In the genomic region with DNA sequence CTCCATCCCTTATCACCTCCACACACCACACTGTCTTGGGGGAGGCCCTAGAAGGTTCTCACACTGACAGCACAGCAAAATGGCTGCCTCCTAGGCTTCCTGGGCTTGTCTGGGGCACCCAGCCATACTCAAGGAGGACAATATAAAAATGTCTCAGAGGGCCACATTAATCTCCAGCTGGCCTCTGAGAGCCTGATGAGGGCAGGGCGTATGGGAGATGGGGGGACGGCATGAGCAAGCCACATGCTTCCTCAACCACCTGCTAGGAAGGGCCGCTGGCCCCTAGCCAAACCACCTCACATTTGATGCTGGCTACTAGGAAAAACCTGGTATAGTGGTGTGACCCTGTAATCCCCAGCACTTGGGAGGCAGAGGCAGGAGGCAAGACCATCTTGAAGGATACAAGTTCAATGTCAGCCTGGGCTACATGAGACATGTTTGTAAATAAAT, we compare ENCODE assay signal across 10 mouse cellular contexts. TPM values are rescaled to one million over a fixed set of nuclear protein-coding genes. Genes with fewer than 3 reads are reported as not detected.
DNase-seq lines count a peak whose midpoint lies in the region; ATAC-seq and TF ChIP-seq lines count a peak whose summit lies in the region.
"Had no signal": no experiment of that assay in that cellular context is flagged by ENCODE, and none has a peak within 500 bp of the region (broad histone marks: within the 10 kb centered on the region; RNA-seq: fewer than 3 reads in every experiment).

No protein-coding gene starts in this region.

- H3K4me2 ChIP-seq in kidney, postnatal 0 days (ENCODE audit: low read length), result no peak overlapping the region
- peak overlapping the region; percentile 68 for H3K4me2 ChIP-seq in liver, embryonic 16.5 days (ENCODE audit: low read depth, low read length)
- no peak overlapping the region for H3K4me2 ChIP-seq in hindbrain, embryonic 16.5 days (ENCODE audit: low read length)

- H3K9ac ChIP-seq in kidney, postnatal 0 days (ENCODE audit: low read depth, low read length), result no peak overlapping the region
- peak overlapping the region; percentile 72 for H3K9ac ChIP-seq in liver, embryonic 16.5 days (ENCODE audit: low read depth, low read length)
- no peak overlapping the region for H3K9ac ChIP-seq in hindbrain, embryonic 16.5 days (ENCODE audit: low read depth, low read length)

- no peak for DNase-seq in kidney, postnatal 0 days (ENCODE audit: low spot score)
- no peak for DNase-seq in kidney, adult 9 months
- peak; percentile 55 to 59 for DNase-seq in cerebellum, postnatal 36 days
- no peak for DNase-seq in thymus, postnatal 4 days
- DNase-seq: adrenal gland, postnatal 14 days; right cerebral cortex, postnatal 25 days had no signal

- H3K27ac ChIP-seq in kidney, postnatal 0 days, result peak overlapping the region; percentile 72; the same call in 1 of the 2 replicates
- peak overlapping the region; percentile 75 for H3K27ac ChIP-seq in bone marrow, adult 2 months (ENCODE audit: control insufficient read depth, insufficient read depth, low read depth, low read length, poor library complexity)
- peak overlapping the region; percentile 75 for H3K27ac ChIP-seq in liver, embryonic 16.5 days (ENCODE audit: low read length)
- H3K27ac ChIP-seq in hindbrain, embryonic 16.5 days (ENCODE audit: low read depth, low read length), result no peak overlapping the region

- H3K36me3 ChIP-seq in kidney, postnatal 0 days (ENCODE audit: insufficient read depth, low read length), result no peaks in the 10 kb centered on the region
- peaks cover 8% of the 10 kb centered on the region for H3K36me3 ChIP-seq in liver, embryonic 16.5 days (ENCODE audit: control insufficient read depth, insufficient read depth)
- no peaks in the 10 kb centered on the region for H3K36me3 ChIP-seq in hindbrain, embryonic 16.5 days (ENCODE audit: control insufficient read depth, insufficient read depth, low read length)

- 52% methylated on average over 3 of the region's 3 CpGs for WGBS in kidney, postnatal 0 days
- WGBS in bone marrow, adult 2 months, result 3% methylated on average over 3 of the region's 3 CpGs
- 30% methylated on average over 3 of the region's 3 CpGs for WGBS in liver, embryonic 16.5 days (ENCODE audit: insufficient replicate concordance)
- WGBS in hindbrain, embryonic 16.5 days, result 50% methylated on average over 3 of the region's 3 CpGs

- TF ChIP-seq CTCF in kidney, postnatal 0 days (IDR thresholded peaks at IDR 0.05; ENCODE audit: low read depth), result no peak
- no peak for TF ChIP-seq CTCF in bone marrow, adult 2 months (IDR thresholded peaks at IDR 0.05; ENCODE audit: control insufficient read depth, insufficient read depth, low read length)

- no peak for ATAC-seq in kidney, postnatal 0 days (replicated peaks; ENCODE audit: low FRiP score, low read depth)
- peak; percentile 22; the same call in 1 of the 2 replicates for ATAC-seq in liver, embryonic 16.5 days (ENCODE audit: low read depth)
- ATAC-seq in hindbrain, embryonic 16.5 days, result no peak

- no peaks in the 10 kb centered on the region for H3K27me3 ChIP-seq in kidney, postnatal 0 days (ENCODE audit: insufficient read depth, low read length)
- no peaks in the 10 kb centered on the region for H3K27me3 ChIP-seq in liver, embryonic 16.5 days (ENCODE audit: control insufficient read depth, insufficient read depth, low read depth, low read length)
- no peaks in the 10 kb centered on the region for H3K27me3 ChIP-seq in hindbrain, embryonic 16.5 days (replicated peaks; ENCODE audit: control insufficient read depth, insufficient read depth, low read length)

- peaks cover 43% of the 10 kb centered on the region for H3K4me1 ChIP-seq in kidney, postnatal 0 days (replicated peaks; ENCODE audit: insufficient read depth, low read length)
- H3K4me1 ChIP-seq in bone marrow, adult 2 months (ENCODE audit: control insufficient read depth, insufficient read depth, low read length), result peaks cover 13% of the 10 kb centered on the region
- H3K4me1 ChIP-seq in liver, embryonic 16.5 days (ENCODE audit: control insufficient read depth, low read depth, low read length), result peaks cover 78% of the 10 kb centered on the region
- peaks cover 40% of the 10 kb centered on the region for H3K4me1 ChIP-seq in hindbrain, embryonic 16.5 days (ENCODE audit: control insufficient read depth, insufficient read depth, low read depth, low read length)

- no peak for TF ChIP-seq POLR2A in bone marrow, adult 2 months (IDR thresholded peaks at IDR 0.05; ENCODE audit: borderline replicate concordance, control insufficient read depth, low read depth, low read length)

- H3K9me3 ChIP-seq in kidney, postnatal 0 days (replicated peaks; ENCODE audit: low read length), result no peaks in the 10 kb centered on the region
- no peaks in the 10 kb centered on the region for H3K9me3 ChIP-seq in liver, embryonic 16.5 days (replicated peaks; ENCODE audit: control insufficient read depth, low read length)
- H3K9me3 ChIP-seq in hindbrain, embryonic 16.5 days (ENCODE audit: control insufficient read depth, low read length), result no peaks in the 10 kb centered on the region

- H3K4me3 ChIP-seq in kidney, postnatal 0 days (replicated peaks; ENCODE audit: low read depth, low read length), result no peak overlapping the region
- no peak overlapping the region for H3K4me3 ChIP-seq in bone marrow, adult 2 months (replicated peaks; ENCODE audit: control insufficient read depth, low read depth, low read length)
- H3K4me3 ChIP-seq in liver, embryonic 16.5 days (ENCODE audit: low read depth, low read length), result peak overlapping the region; percentile 60
- H3K4me3 ChIP-seq in hindbrain, embryonic 16.5 days (ENCODE audit: low read length), result no peak overlapping the region

RNA-seq across cellular contexts. Expression of a gene that starts 3.3 kb away (rescaled TPM):
- 0.12 TPM in 1 of 2 replicates, not detected in the other for polyA plus RNA-seq in kidney, postnatal 0 days (2015; fragmentation: Nextera tagmentation; extraction: Ambion mirVana)
- not detected in 2 replicates for polyA plus RNA-seq in bone marrow, adult 2 months (2011; ENCODE audit: insufficient read depth, insufficient read length, low replicate concordance, missing spikeins)
- 0.68 and 1.0 TPM in 2 replicates for polyA plus RNA-seq in liver, embryonic 16.5 days (2015; fragmentation: Nextera tagmentation; extraction: Ambion mirVana)
- 0.16 and 0.29 TPM in 2 replicates for polyA plus RNA-seq in hindbrain, embryonic 16.5 days (2015; fragmentation: Nextera tagmentation; extraction: Ambion mirVana)
- polyA plus RNA-seq: liver, adult 2 months had no signal

RNA-seq across cellular contexts. Expression of a gene that starts 16.7 kb away (rescaled TPM):
- 639 and 693 TPM in 2 replicates for polyA plus RNA-seq in kidney, postnatal 0 days (2015; fragmentation: Nextera tagmentation; extraction: Ambion mirVana)
- polyA plus RNA-seq in bone marrow, adult 2 months (2011; ENCODE audit: insufficient read depth, insufficient read length, low replicate concordance, missing spikeins), result 14.9 and 18.6 TPM in 2 replicates
- 12.6 and 15.2 TPM in 2 replicates for polyA plus RNA-seq in liver, embryonic 16.5 days (2015; fragmentation: Nextera tagmentation; extraction: Ambion mirVana)
- polyA plus RNA-seq in hindbrain, embryonic 16.5 days (2015; fragmentation: Nextera tagmentation; extraction: Ambion mirVana), result 160 and 182 TPM in 2 replicates

RNA-seq across cellular contexts. Expression of a gene that starts 21.8 kb away (rescaled TPM):
- polyA plus RNA-seq in kidney, postnatal 0 days (2015; fragmentation: Nextera tagmentation; extraction: Ambion mirVana), result 0.22 TPM in 1 of 2 replicates, not detected in the other
- not detected in 2 replicates for polyA plus RNA-seq in bone marrow, adult 2 months (2011; ENCODE audit: insufficient read depth, insufficient read length, low replicate concordance, missing spikeins)
- 0.06 TPM in 1 of 2 replicates, not detected in the other for polyA plus RNA-seq in liver, embryonic 16.5 days (2015; fragmentation: Nextera tagmentation; extraction: Ambion mirVana)
- polyA plus RNA-seq in hindbrain, embryonic 16.5 days (2015; fragmentation: Nextera tagmentation; extraction: Ambion mirVana), result 1.5 TPM in 2 replicates
- polyA plus RNA-seq: liver, adult 2 months had no signal

RNA-seq across cellular contexts. Expression of a gene that starts 26.8 kb away (rescaled TPM):
- 32.1 and 32.4 TPM in 2 replicates for polyA plus RNA-seq in kidney, postnatal 0 days (2015; fragmentation: Nextera tagmentation; extraction: Ambion mirVana)
- polyA plus RNA-seq in bone marrow, adult 2 months (2011; ENCODE audit: insufficient read depth, insufficient read length, low replicate concordance, missing spikeins), result 82.4 and 229 TPM in 2 replicates
- 20.2 and 24.1 TPM in 2 replicates for polyA plus RNA-seq in liver, embryonic 16.5 days (2015; fragmentation: Nextera tagmentation; extraction: Ambion mirVana)
- polyA plus RNA-seq in hindbrain, embryonic 16.5 days (2015; fragmentation: Nextera tagmentation; extraction: Ambion mirVana), result 32.3 and 37.5 TPM in 2 replicates

Comparison
In these comparisons a context has a peak if more than half of its experiments do, and no peak if none do; other contexts are left out.
1. DNase-seq: peak in cerebellum, postnatal 36 days (2 of 2); none in kidney, postnatal 0 days (single experiment), kidney, adult 9 months (single experiment) and thymus, postnatal 4 days (single experiment).